Mouse (Mus musculus): ENCODE measurements around the gene Lrriq1.
A peak's percentile ranks its signal among the peaks of the same experiment; 100 is the strongest.

The Lrriq1 gene

GRCm38 (mm10) chr10:103235707-103236459, at the start of gene Lrriq1:
TSS of gene Lrriq1 (minus strand) at chr10:103236322.
- DNase-seq: peak; percentile 89 to 91

GRCm38 (mm10) chr10:103253842-103254803, 18.0 kb upstream of the Lrriq1 start:
- peak; percentile 42 to 77 for DNase-seq

DNA sequence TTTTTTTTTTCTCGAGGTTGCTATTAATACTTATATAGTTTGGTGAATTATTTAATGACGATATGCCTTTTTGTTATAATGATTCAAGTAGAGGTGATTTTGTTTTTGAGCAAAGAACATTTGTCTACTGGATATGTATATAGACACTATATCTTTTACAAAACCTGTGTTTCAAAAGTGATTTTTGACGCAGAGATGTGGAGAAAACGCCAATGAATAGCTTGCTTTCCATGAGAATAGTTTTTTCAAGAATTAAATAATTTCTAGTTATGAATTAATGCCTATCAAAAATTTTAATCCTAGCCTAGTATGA, 294 bp upstream of the Lrriq1 start:
- no peak for DNase-seq

DNA sequence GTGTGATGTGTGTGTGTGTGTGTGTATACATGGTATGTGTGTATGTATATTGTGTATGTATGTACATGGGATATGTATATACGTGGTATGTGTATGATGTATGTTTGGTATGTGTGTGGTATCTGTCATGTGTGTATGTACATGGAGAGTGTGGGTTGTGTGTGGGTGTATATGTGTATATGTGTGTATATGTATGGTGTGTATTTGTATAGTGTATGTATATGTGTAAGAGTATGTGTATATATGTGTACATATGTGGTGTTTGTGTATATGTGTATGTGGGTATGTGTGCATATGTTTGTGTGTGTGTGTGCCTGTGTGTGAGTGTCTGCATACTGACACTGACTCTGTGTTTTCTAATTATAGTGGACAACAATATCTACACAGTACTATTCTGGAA, 9.5 kb downstream of the Lrriq1 start:
- no peak for DNase-seq

DNA sequence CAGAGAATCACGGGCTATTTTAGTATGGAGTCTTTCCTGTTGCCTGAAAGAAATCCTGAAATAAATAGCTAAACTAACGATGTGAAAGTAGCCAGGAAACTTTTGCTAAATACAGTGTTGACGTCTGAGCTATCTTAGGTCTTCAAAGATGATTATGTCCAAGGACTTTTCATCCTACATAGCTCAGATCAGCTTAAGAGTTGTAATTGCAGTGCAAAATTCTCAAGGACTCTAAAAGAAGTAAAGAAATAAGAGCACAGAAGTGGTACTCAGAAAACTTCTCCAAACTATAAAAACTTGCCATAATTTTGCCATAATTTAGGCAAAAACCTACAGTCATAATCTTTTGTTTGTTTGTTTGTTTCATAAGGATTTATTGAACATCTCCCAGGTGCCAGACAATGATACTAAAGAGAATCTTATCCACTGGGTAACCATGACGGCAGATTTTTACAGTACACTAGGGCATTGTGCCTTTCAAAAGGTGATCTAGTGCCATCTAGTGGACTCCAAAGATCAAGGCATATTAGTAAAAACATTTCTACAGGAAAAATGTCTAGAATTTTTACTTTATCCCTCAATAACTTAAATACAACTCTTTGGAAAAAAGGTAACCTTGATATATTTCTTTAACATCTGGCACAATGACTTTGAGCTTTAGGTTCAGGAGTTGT, 41.3 kb downstream of the Lrriq1 start:
- peak; percentile 17 to 53 for DNase-seq

DNA sequence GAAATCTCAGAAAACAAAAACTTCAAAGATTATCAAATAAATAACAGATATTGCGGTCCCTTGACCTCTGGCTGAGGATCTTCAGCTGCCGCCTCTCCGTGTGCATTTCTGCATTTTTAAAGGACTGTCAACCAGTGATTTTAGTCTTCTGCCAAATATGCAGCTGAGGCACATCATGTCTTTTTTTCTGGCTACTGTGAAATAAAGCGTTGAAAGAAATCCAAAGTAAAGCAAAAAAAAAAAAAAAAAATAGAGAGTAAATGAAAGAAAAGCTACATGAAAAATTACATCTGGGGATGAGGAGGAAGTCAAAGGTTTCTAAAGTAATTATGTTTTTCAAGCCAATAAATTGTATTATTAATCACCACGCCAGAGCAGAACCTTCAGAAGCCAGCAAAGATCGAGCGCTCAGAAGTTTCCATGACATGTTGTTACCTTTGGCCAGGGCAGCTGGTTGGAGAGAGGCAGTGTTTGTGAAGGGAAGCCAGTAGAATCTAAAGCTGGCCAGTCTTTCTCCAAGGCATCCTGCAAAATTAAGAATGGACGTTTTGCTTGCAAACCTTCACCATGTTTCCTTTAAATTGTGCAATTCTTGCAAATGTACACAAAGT, 90.2 kb downstream of the Lrriq1 start:
- DNase-seq: no peak

GRCm38 (mm10) chr10:103144927-103145768, 91.0 kb downstream of the Lrriq1 start:
- no peak for DNase-seq

DNA sequence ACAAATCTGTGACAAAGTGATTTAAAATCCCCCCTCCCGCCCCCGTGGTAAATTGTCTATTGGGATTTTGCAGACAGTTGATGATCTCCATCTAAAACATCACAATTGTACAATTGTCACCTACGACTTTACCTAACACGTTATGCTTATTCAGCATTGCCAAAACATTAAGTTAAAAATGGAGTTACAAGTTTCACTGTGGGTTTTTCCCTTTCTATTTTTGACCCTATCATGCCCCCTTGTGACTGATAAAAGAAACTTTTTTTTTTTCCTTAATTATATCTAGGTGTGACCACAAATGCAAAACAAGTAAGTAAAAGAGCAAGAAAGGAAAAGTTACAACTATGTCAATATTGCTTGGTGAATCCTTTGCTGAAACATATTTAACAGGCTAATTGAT, 93.6 kb downstream of the Lrriq1 start:
- no peak for DNase-seq

DNA sequence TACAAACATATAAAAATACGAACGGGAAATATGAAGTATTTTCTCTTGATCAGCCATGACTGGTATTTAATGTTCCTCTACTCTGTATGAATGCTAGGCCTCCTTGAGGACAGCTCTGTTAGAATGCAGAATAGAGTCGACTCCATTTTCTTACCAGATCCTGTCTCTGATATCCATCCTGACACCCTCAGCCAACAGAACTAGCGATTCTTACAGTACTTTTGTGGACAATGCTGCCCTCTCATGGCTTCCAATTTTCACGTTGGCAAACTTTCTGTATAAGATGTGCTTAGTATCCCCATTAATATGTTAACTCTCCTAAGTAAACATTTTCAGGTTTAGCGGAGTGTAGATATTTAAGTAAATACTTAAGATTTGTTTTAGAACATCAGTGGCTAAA, 94.6 kb downstream of the Lrriq1 start:
- peak; percentile 38 to 44 for DNase-seq

DNA sequence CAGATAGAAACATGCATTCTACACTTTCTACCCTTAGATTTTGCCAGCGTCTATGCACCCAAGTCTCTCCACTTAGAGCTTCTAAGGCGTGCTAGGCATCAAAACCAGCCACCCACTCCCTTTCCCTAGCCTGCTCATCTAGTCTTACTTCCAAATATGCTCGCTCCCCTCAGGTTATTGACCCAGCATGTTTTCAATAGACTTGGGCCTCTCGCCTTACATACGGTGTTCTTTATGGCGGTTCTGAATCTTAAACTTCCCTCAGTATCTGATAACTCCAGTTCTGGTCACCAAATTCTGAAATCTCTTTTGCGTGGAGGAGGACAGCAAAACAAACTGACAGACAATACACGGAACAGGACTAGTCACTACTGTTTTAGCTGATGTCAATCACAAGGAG, 95.5 kb downstream of the Lrriq1 start:
- DNase-seq: no peak

- no peak for DNase-seq
Observed at GRCm38 (mm10) chr10:103114629-103115028, 121.5 kb downstream of the Lrriq1 start.

GRCm38 (mm10) chr10:103108090-103108489, 128.0 kb downstream of the Lrriq1 start:
- DNase-seq: no peak

DNA sequence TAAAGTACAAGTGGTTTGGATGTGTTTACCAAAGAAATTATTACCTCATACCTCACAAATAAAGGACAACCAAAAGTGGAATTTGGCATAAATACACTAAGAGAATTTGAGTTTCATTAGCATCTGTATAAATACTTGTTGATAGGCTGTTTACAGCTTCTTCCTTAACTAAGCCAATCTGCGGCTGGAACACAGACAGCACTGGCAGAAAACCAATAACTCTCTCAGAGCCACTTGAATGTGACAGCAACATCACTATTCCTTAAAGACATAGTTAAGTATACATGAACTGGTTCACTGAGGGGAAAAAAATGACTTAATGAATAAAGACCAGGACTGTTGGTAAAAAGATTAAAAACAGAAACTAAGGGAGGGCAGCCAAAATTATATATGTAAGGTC, 150.0 kb downstream of the Lrriq1 start:
- peak; percentile 3 to 5 for DNase-seq

- no peak for DNase-seq
Observed at GRCm38 (mm10) chr10:103049593-103049992, 186.5 kb downstream of the Lrriq1 start.

DNA sequence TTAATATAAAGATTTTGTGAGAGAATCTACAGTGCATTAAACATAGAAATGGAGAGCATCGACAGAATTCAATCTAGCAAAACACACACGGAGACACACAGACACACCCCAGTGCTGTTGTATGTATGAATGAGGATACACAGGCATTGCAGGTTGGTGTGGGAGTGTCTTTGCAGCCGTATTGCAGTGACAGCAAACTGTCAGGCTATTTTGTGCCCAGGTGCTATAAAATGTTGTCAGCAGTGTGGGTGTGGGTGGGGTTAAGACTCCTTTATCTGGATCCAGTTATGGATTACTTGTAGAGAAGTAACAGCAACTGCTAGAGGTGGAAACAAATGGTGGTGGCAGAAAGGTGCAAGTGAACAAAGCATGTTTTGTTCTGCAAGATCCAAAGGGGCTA, 189.5 kb downstream of the Lrriq1 start:
- no peak for DNase-seq

DNA sequence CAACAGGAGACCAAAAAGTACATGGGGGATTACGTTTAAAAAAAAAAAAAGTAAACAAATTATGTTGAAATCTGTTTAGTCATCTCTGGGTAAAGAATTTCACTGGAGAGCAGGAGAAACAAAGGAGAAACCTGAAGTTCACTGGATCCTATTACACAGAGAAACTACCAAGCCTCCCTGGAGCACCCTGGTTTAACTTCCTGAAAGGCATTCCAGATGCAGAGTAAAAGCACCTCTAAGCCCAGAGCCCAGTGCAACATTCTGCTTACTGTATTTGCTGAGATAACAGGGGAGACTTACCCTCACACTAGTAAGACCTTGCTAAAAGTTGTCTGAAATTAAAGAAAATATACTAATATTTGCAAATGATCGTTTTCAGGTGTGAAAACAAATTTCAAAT, 191.1 kb downstream of the Lrriq1 start:
- DNase-seq: no peak

DNA sequence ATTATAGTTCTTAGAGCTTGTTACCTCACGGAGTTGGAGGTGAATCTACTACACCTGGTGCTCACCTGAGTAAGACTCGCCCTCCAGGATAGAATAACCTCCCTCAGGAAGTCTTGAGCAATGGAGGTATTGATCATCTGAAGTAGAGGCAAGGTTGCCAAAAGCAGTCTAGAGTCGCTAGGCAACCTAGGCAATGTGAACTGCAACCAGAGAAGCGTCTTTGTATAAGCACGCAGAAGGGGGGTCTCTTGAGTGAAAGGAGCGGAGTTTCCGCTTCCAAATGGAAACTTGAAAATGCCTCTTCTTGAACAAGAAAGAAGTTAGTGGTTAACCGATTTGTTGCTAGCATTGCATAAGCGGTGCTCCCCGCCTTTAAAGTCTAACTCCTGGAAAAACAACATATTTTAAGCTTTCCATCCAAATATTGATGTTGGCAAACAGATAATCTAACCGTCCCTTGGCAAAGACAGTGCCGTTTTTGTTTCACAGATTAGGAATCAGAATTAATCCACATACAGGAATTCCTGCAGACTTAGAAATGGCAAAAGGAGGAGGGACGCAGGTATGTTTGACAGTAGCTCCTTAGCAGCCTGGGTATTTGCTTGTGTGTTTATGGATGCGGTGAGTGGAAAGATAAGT, 201.0 kb downstream of the Lrriq1 start:
- no peak for DNase-seq

DNA sequence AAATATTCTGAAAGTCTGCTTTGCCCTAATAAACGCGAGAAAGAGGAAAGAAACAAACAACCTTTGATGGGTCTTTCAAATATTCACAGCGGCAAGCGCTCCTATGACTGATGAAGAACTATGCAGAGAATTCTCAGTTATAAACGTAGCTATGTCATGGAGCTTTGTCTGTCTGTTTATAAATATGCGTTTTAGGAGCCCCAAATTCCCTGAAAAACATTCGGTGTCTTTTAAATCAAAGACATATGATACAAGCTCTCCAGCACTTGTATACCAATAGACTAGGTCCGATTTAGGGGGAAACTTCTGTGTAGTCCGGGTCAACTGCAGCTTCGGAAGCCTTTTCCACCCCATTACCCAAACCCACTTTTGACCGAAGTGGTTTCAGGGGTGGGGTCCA, 205.2 kb downstream of the Lrriq1 start:
- peak in 1 of 2 experiments; percentile 8 for DNase-seq

DNA sequence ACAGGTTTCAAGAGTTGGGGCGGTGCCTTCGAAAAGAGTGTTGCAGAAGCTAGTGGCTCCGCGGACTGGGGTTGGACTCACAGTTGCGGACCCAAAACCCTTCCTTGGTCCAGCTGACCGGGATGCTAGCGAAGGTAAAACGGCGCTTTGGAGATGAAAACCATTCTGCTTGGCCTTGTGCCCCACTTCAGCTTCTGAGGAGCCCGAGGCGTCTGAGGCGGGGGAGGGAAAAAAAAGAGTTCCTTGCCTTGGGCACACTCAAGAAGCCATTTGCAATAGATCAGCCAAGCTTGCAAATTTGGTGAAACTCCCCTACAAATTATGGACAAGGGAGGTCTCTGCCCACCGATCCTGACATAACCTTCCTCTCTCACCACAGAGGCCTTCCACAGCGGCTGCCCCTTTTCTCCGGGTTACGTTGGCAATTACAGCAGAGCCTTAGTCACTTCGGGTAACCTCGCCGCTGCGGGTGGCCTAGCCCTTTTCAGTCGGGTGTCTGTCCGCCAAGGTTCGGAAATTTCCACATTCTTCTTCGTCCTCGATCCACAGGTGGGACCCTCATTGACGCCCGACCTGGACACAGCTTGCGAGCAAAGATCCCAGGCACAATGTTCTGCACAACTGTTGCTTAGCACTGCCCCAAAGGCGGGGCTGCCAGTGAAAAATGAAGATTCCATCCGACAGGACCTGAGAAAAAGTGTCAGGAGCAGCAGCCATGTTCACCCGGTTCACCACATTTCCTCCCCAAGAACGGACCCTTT, 206.2 kb downstream of the Lrriq1 start, which contains the start of gene Alx1:
Gene Alx1 (minus strand): TSS at position 486 of the 761 bp plus-strand sequence.
- peak; percentile 20 to 36 for DNase-seq

GRCm38 (mm10) chr10:103029132-103029729, 206.9 kb downstream of the Lrriq1 start:
- DNase-seq: peak; percentile 23 to 27

All from cerebellum, postnatal 10 days (tissue).